Mouse (Mus musculus): ENCODE results near the gene Rtn4rl2. TPM values are rescaled to one million over a fixed set of nuclear protein-coding genes. Genes with fewer than 3 reads are reported as not detected.

Gene Rtn4rl2
- total RNA-seq, 2 experiments from 2014 or later = 1.3 to 2.1 TPM

Small RNA genes within 50 kb of the gene (microRNA-seq; reads per million reads assigned to microRNA genes)
- not detected for gene Gm24332

Other genes with a start within 250 kb of the Rtn4rl2 start
- gene Ctnnd1, start 235.9 kb downstream of the Rtn4rl2 start, total RNA-seq (2021) = 100 to 1,000 TPM; 112 to 126 TPM
- under 1 TPM in 1 of 2 experiments, not detected in 1; 0.15 TPM for gene Btbd18, start 227.6 kb downstream of the Rtn4rl2 start, total RNA-seq (2021)
- gene Selenoh, start 215.9 kb downstream of the Rtn4rl2 start, total RNA-seq (2021) = 10 to 100 TPM; 55.4 to 67.6 TPM
- not detected for gene Gm28635, start 208.7 kb downstream of the Rtn4rl2 start, total RNA-seq (2021)
- gene Med19, start 208.3 kb downstream of the Rtn4rl2 start, total RNA-seq (2021) = 10 to 100 TPM; 18.3 to 19.5 TPM
- gene Tmx2, start 207.6 kb downstream of the Rtn4rl2 start, total RNA-seq (2021) = 100 to 1,000 TPM in 1 of 2 experiments, 10 to 100 TPM in 1; 92.0 to 107 TPM
- gene Zdhhc5, start 171.5 kb downstream of the Rtn4rl2 start, total RNA-seq (2021) = 10 to 100 TPM; 48.9 to 49.5 TPM
- gene Clp1, start 159.4 kb downstream of the Rtn4rl2 start, total RNA-seq (2021) = 10 to 100 TPM; 15.5 to 15.9 TPM
- 1 to 10 TPM; 4.2 to 7.9 TPM for gene Ypel4, start 152.7 kb downstream of the Rtn4rl2 start, total RNA-seq (2021)
- gene Gm19426, start 143.1 kb downstream of the Rtn4rl2 start, total RNA-seq (2021) = 1 to 10 TPM; 3.1 to 7.9 TPM
- gene Serping1, start 111.3 kb downstream of the Rtn4rl2 start, total RNA-seq (2021) = 100 to 1,000 TPM in 1 of 2 experiments, 10 to 100 TPM in 1; 79.2 to 110 TPM
- gene Ube2l6, start 87.9 kb downstream of the Rtn4rl2 start, total RNA-seq (2021) = 10 to 100 TPM; 29.5 to 31.3 TPM
- 10 to 100 TPM in 1 of 2 experiments, 1 to 10 TPM in 1; 3.8 to 21.0 TPM for gene Smtnl1, start 64.1 kb downstream of the Rtn4rl2 start, total RNA-seq (2021)
- gene Timm10, start 59.7 kb downstream of the Rtn4rl2 start, total RNA-seq (2021) = 10 to 100 TPM; 66.0 to 69.7 TPM
- gene Slc43a1, start 47.9 kb downstream of the Rtn4rl2 start, total RNA-seq (2021) = 1 to 10 TPM; 7.9 to 8.0 TPM
- gene Slc43a3, start 49.9 kb upstream of the Rtn4rl2 start, total RNA-seq (2021) = 10 to 100 TPM; 56.3 to 69.7 TPM
- 10 to 100 TPM in 1 of 2 experiments, 1 to 10 TPM in 1; 5.4 to 14.4 TPM for gene Prg2, start 93.8 kb upstream of the Rtn4rl2 start, total RNA-seq (2021)
- under 1 TPM; 0.48 to 0.73 TPM for gene Prg3, start 101.5 kb upstream of the Rtn4rl2 start, total RNA-seq (2021)
- 100 to 1,000 TPM; 111 to 125 TPM for gene Ssrp1, start 150.5 kb upstream of the Rtn4rl2 start, total RNA-seq (2021)
- gene P2rx3, start 150.8 kb upstream of the Rtn4rl2 start, total RNA-seq (2021) = 1 to 10 TPM in 1 of 2 experiments, under 1 TPM in 1; 0.66 to 1.0 TPM
- gene Tnks1bp1, start 161.3 kb upstream of the Rtn4rl2 start, total RNA-seq (2021) = 100 to 1,000 TPM; 102 to 111 TPM
- 100 to 1,000 TPM in 1 of 2 experiments, 10 to 100 TPM in 1; 77.0 to 167 TPM for gene Aplnr, start 249.5 kb upstream of the Rtn4rl2 start, total RNA-seq (2021)